Mouse (Mus musculus) midbrain, embryonic 13.5 days (tissue): ENCODE data around the gene Ppp3ca. TPM values are rescaled to one million over a fixed set of nuclear protein-coding genes. Genes with fewer than 3 reads are reported as not detected.

Experiments used
- ATAC-seq: fragments of 200-750 bp; cut with Nextera tagmentation; 2 replicates; pipeline ENCODE4 v1.8.0; 2017; ENCODE audit warnings: mild to moderate bottlenecking, moderate TSS enrichment, moderate library complexity
- H3K27ac ChIP-seq: fragments of 300-500 bp; sonication (generic); 2 replicates; pipeline ENCODE4 v1.5.1; 2015; ENCODE audit warnings: inconsistent platforms, mild to moderate bottlenecking, moderate library complexity
- H3K27me3 ChIP-seq: fragments of 300-500 bp; sonication (generic); 2 replicates; pipeline ENCODE4 v1.6.1; 2015; ENCODE audit warnings: mild to moderate bottlenecking, inconsistent platforms
- H3K36me3 ChIP-seq: fragments of 300-500 bp; sonication (generic); 2 replicates; pipeline ENCODE4 v1.6.1; 2015; ENCODE audit warnings: mild to moderate bottlenecking, inconsistent platforms
- H3K4me1 ChIP-seq: fragments of 300-500 bp; sonication (generic); replicated peaks from 2 replicates; pipeline ENCODE4 v1.6.1; 2015; ENCODE audit warnings: inconsistent platforms
- H3K4me2 ChIP-seq: fragments of 300-500 bp; sonication (generic); replicated peaks from 2 replicates; pipeline ENCODE4 v1.6.1; 2015; ENCODE audit warnings: moderate library complexity, mild to moderate bottlenecking, inconsistent platforms
- H3K4me3 ChIP-seq: fragments of 300-500 bp; sonication (generic); replicated peaks from 2 replicates; pipeline ENCODE4 v1.5.1; 2015; ENCODE audit warnings: mild to moderate bottlenecking, inconsistent platforms
- H3K9ac ChIP-seq: fragments of 300-500 bp; sonication (generic); replicated peaks from 2 replicates; pipeline ENCODE4 v1.6.1; 2015; ENCODE audit warnings: mild to moderate bottlenecking, inconsistent platforms
- H3K9me3 ChIP-seq: fragments of 300-500 bp; sonication (generic); 2 replicates; pipeline ENCODE4 v1.6.1; 2016; ENCODE audit warnings: mild to moderate bottlenecking, inconsistent platforms
- WGBS: fragments of 180-500 bp; shearing (Covaris S2); methylation state at CpG from one replicate; pipeline ENCODE4 v1.1.7; 2015; 5-methylcytosine and 5-hydroxymethylcytosine counted together
- microRNA-seq: library from miRNA; unstranded; fragments of <30 nt; microRNA quantifications from one replicate; pipeline ENCODE4, GENCODE M21; 2016
- polyA plus RNA-seq: library from polyadenylated mRNA; unstranded; fragments of >200 nt; fragmentation: Nextera tagmentation; extraction: Ambion mirVana; gene quantifications from 2 replicates; pipeline ENCODE4 v1.2.1, GENCODE M21; 2015

The Ppp3ca gene
- polyA plus RNA-seq, 1 experiment from 2014 or later = 109 TPM

DNA sequence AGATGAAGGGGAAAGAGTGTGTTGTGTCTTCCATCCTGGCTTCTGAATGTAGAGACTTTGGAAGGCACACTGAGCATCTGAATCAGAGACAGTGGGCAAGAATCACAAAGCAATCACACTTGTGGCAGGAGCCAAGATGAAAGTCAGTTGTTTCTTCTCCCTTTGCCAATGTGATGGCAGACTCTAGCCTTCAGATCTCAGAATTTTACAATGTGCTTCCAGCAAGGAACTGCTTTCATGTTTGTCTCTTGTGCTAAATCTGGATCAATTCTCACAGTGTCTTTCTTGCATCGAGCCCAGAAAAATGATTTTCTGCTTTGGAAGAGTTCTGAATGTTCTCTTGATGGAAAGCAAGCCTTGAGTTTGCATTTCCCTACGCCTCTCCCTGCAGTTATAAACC lies 297.6 kb downstream of the Ppp3ca start:
- H3K4me2 ChIP-seq = no peak overlapping the region
- H3K9ac ChIP-seq = no peak overlapping the region
- H3K9me3 ChIP-seq = no peaks in the 10 kb centered on the region
- H3K4me1 ChIP-seq = no peaks in the 10 kb centered on the region
- no peak overlapping the region for H3K27ac ChIP-seq
- whole genome bisulfite sequencing = 91% methylated on average over 2 of the region's 2 CpGs
- no peaks in the 10 kb centered on the region for H3K36me3 ChIP-seq
- H3K4me3 ChIP-seq = no peak overlapping the region
- no peak for ATAC-seq
- H3K27me3 ChIP-seq = no peaks in the 10 kb centered on the region

DNA sequence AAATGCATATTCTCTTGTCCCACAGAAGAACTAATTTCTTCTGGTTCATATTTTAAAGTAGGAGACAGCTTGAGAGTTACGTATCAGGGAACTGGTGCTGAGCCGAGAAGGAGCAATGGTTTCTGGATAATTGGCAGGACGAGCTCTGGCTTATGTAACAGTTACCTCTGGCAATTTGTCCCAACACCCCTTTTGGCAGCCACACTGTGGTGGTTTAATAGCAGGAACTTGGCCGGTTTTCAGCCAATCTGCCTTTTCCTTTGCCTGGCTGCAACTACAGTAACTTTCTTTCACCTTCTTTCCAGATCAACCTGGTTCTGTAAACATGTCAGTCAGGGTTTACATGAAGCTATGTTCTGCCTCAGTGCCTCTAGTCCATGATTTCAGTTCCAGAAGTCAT lies 299.9 kb downstream of the Ppp3ca start:
- Histone ChIP-seq H3K9ac (no peak overlapping the region), H3K36me3 (no peaks in the 10 kb centered on the region), H3K27me3 (no peaks in the 10 kb centered on the region), H3K4me3 (no peak overlapping the region), H3K9me3 (no peaks in the 10 kb centered on the region), H3K4me1 (no peaks in the 10 kb centered on the region), H3K27ac (no peak overlapping the region), H3K4me2 (no peak overlapping the region)
- ATAC-seq = no peak
- 83% methylated on average over 4 of the region's 4 CpGs for WGBS

DNA sequence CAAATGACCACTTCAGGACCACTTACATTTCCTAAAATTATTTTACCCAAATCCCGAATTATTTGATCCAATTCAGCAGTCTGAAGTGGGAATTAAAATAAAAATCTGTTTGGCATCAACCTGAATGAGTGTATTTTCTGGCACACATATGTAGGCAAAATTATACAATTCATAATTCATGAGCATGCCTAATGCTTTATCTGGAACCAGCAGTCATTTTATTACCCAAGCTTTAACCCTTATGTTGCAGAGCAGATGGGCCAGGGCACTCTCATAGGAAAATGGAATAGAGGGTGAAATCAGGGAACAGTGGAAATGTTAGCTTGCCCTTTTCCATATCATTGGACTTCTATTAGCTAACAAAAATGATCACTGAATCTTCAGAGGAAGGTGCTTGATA lies 307.9 kb downstream of the Ppp3ca start:
- ATAC-seq = no peak
- 63% methylated on average over 1 of the region's 1 CpGs for WGBS
- Histone ChIP-seq H3K4me2 (no peak overlapping the region), H3K9me3 (no peaks in the 10 kb centered on the region), H3K4me3 (no peak overlapping the region), H3K4me1 (no peaks in the 10 kb centered on the region), H3K27ac (no peak overlapping the region), H3K9ac (no peak overlapping the region), H3K27me3 (no peaks in the 10 kb centered on the region), H3K36me3 (no peaks in the 10 kb centered on the region)

DNA sequence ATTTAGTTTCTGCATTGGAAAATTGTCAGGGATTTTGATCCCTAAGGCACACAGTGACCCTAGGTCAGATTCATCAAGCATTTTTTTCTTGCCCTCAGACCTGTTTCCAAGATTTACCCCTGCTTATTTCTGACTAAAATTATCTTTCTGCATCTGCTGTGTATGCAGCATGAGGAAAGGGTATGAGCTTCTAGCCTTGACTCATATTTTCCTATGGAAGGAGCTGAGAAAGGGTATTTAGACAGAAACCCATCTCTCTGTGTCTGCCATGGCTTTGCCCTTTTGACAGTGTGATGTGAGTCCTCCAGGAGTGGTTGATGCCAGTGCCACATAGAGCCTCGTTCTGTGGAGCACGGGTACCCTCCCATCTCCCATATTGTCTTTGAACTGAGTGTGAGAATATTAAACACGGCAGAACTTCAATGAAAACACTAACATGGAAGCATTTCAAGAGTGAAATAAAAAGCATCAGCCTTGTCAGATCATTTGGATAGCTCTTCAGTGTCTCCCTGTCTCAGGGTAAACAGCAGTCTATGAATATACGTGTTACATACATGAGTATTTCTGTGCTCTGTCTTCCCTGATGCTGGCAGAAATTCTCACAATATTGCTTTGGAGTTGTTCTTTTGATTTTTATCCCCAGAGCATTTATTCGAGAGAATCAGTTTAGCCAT lies 311.1 kb downstream of the Ppp3ca start:
- no peaks in the 10 kb centered on the region for H3K27me3 ChIP-seq
- 86% methylated on average over 5 of the region's 5 CpGs for WGBS
- H3K4me2 ChIP-seq = no peak overlapping the region
- no peak overlapping the region for H3K27ac ChIP-seq
- H3K4me1 ChIP-seq = no peaks in the 10 kb centered on the region
- H3K9me3 ChIP-seq = no peaks in the 10 kb centered on the region
- H3K9ac ChIP-seq = no peak overlapping the region
- no peak for ATAC-seq
- no peaks in the 10 kb centered on the region for H3K36me3 ChIP-seq
- no peak overlapping the region for H3K4me3 ChIP-seq

DNA sequence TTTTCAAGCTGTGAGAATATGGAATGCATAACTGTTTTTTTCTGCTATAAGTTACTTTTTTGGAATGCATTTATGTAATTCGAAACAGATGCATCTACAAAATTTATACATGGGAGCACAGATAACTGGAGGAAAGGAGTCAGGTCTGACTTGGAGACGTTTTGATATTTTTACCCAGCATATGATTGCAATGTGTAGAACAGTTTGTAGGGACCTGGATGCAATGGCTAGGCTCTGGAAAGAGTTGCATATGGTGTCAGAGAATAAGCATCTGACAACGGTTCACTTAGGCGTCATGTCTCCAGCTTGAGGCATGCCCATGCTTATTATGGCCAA lies 311.6 kb downstream of the Ppp3ca start:
- no peaks in the 10 kb centered on the region for H3K36me3 ChIP-seq
- no peak for ATAC-seq
- H3K9me3 ChIP-seq = no peaks in the 10 kb centered on the region
- H3K4me2 ChIP-seq = no peak overlapping the region
- H3K27me3 ChIP-seq = no peaks in the 10 kb centered on the region
- H3K4me3 ChIP-seq = no peak overlapping the region
- no peak overlapping the region for H3K27ac ChIP-seq
- no peak overlapping the region for H3K9ac ChIP-seq
- WGBS = 90% methylated on average over 4 of the region's 4 CpGs
- H3K4me1 ChIP-seq = no peaks in the 10 kb centered on the region

DNA sequence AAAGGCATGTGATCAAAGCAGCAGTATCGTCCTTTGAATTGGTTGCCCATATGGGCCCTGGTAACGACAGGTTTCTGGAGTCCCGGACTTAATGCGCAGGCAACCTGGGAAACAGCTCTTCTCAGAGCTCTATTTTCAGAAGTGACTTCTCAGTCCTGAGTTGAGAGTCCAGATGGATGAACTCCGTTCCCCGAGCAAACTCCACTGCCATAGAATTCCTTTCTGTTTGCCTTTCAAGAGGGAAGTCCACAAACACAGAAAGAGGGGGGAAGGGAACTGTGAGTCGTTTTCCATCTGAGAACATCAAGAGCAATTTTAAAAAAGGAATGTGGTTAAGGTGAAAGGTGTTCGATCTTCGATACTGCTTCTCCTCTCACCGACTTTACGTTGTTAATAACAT lies 312.1 kb downstream of the Ppp3ca start:
- H3K9ac ChIP-seq = no peak overlapping the region
- no peaks in the 10 kb centered on the region for H3K4me1 ChIP-seq
- H3K4me2 ChIP-seq = no peak overlapping the region
- no peak overlapping the region for H3K4me3 ChIP-seq
- ATAC-seq = no peak
- H3K27ac ChIP-seq = no peak overlapping the region
- no peaks in the 10 kb centered on the region for H3K36me3 ChIP-seq
- no peaks in the 10 kb centered on the region for H3K27me3 ChIP-seq
- 91% methylated on average over 11 of the region's 11 CpGs for WGBS
- H3K9me3 ChIP-seq = no peaks in the 10 kb centered on the region

DNA sequence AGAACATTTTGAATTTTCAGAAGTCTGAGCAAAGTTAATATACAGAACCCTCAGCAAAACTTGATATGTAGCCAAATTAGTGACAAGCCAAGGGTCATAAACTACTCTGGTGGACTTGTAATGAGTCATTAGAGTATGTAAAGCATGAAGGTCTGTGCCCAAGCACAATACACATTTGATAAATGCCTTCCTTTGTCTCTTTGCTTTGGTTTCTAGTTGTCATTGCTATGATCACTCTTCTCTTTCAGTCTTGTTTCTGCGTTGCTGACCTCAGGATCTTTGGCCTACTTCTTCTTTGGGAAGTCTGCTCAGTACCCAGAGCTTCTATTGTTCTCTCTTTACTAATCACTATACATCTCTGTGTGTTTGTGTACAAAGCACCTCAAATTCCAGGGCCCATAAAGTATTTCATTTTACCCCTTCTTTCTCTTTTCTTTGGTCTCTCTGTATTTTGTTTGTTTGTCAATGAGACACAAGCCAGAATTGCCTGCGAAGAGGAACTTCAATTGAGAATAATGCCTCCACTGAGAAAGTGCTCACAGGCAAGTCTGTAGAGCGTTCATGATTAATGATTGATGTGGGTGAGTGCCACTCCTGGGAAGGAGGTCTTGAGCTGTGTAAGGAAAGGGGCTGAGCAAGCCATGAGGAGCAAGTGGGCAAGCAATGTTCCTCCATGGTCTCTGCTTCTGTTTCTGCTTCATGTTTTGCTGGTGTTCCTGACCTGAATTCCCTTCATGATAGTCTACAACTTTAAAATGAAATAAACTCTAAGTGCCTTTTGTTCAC lies 316.4 kb downstream of the Ppp3ca start:
- H3K36me3 ChIP-seq = no peaks in the 10 kb centered on the region
- no peak overlapping the region for H3K4me2 ChIP-seq
- H3K27ac ChIP-seq = no peak overlapping the region
- H3K9ac ChIP-seq = no peak overlapping the region
- ATAC-seq = no peak
- WGBS = 72% methylated on average over 3 of the region's 3 CpGs
- H3K9me3 ChIP-seq = no peaks in the 10 kb centered on the region
- H3K4me1 ChIP-seq = no peaks in the 10 kb centered on the region
- no peaks in the 10 kb centered on the region for H3K27me3 ChIP-seq
- H3K4me3 ChIP-seq = no peak overlapping the region

Small RNA genes lying within 50 kb of the gene (microRNA-seq; reads per million reads assigned to microRNA genes)
- not detected for gene Gm44327
